Mouse (Mus musculus): Measurements from ENCODE around the gene Tec.

Gene Tec

DNA sequence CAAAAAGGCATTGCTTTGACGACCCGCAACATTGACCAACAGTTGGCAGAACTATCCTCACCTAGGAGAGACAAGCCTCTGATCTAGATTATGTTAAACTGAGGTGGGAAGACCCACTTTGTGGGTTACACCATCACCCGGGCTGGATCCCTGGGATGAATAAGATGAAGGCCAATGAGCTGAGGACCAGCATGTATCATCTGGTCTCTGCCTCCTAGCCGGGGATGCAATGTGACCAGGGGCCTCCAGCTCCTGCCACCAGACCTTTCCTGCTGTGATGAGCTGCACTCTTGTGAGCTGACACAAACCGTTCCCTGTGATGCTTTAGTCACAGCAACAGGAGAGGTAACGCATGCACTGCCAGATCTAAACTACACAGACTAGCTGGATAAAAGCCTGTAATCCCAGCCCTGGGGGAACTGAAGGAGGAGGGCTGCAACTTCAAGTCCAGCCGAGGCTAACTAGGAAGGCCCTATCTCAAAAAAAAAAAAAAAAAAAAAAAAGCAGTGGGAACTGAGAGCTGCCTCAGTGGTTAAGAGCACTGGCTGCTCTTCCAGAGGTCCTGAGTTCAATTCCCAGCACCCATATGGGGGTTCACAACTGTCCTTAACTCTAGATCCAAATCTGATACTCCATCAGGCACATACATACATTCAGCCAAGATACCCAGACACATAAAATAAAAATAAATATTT is 15.8 kb downstream of the Tec start:
- no peak for DNase-seq

DNA sequence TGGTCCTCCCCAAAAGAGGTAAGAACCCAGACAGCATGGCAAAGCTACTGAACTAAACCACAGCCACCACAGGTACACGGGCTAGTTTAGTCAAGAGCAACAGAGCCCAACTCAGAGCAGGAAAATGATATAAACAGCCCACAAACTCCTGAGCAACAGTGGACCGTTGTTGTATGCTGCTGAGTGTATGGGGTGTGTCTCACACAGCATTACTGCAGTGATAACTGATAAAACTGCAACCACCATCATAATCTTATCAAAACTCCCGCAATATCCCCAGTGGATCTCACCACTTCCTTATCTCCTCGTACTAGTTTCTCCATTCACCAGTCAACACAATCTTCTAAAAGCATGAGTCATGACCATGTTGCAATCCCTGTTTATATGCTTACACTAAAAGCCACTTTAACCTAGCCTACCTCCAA is 16.6 kb downstream of the Tec start:
- DNase-seq, result no peak

DNA sequence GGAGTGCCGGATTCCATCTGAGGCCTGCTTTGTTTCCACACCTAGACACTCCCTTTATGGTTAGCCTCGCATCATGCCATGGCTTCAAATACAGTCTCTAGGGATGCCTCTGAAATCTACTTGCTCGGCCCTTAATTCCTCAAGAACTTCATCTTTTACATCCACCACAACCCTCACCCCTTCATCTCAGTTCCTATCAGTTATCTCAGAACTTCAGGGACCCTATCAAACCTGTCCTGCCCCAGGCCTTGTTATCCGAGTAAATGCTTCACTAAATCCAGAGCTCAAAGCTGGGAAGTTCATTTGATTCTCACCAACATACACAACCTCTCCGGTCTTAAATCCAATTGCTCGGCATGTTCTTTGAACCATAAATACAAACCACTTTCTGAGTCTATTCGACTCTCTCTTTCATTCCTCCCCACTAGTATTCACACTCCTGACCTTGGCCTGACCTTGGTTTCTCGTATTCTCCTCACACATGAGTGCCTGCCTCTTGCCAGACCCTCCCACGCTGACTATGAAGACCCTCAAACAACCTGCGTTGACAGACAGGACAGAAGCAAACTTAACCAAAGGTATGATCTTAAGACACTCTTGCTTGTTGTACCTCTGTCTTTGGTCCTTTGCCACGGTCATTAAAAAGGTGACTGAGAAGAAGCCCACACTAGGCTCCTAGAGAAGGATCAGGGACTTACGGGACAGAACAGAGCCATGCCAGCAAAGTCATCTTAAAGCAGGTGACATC is 17.2 kb downstream of the Tec start:
- no peak for DNase-seq

DNA sequence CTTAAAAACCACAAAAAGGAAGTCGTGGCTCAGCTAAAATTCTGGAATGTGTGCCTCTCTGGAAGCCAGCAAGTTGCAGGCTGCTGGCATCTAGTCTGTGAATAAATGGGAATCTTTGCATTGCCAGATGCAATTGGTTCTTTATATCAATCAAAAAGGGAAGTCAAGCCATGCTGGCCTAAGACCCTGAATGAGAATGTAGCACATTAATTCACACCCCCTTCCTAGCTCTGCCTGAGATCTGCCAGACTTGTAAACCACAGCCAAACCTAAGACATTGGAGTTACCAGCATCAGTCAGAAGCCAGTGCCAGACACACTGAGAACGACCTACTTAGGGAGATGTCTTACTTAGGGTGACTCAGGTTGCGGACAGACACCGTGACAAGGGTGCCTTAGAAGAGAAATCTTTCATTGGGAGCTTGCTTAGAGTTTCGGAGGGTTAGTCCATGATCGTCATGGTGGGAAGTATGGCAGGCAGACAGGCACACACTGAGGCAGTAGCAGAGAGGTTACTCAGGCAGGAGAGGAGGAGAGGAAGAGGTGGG is 19.3 kb downstream of the Tec start:
- no peak for DNase-seq

DNA sequence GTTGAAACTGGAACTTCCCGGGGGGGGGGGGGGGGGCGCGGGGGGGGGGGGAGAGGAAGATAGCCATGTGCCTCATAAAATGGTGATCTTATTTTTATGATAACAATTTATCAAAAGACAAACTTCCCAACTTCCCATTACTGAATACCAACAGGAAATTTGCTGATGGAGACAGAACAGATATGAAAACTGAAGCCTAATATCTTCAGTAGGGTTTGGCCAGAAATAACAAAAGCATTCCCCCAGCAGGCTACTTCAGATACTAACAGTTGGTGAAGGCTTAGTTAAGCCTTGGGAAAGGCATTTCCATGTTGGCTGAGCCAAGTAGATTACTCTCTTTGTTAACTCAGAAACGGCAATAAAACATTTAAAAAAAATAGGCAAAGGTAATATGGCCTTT is 21.6 kb downstream of the Tec start:
- no peak for DNase-seq

DNA sequence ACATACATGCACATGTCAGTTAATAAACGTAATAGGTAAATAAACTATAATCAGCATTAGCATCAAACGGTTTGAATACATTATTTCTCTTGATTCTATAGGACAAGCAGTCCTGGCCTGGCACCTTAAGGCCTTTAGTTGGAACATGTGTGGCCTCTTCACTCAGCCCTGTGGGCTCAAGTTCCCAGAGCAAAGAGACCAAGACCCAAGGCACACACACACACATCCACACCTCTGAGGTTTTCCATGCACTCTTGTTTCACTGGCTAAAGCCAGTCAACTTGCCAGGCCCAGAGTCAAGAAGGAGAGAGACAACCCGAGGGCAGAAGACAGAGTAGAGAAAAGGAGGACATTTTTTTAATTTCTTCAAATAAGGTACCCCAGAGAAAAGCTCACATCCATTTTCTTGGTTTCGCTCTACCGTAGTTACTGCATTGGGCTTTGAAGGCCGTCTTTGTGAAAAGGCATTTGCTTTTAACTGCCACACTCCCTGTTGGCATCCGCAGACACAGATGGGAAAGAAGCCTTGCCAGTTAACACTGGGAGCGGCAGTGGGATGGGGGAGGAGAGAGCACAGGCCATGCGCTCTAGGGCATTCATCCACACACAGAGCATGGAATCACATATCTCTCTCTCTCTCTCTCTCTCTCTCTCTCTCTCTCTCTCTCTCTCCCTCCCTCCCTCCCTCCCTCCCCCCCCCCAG is 22.2 kb downstream of the Tec start:
- DNase-seq, result no peak

DNA sequence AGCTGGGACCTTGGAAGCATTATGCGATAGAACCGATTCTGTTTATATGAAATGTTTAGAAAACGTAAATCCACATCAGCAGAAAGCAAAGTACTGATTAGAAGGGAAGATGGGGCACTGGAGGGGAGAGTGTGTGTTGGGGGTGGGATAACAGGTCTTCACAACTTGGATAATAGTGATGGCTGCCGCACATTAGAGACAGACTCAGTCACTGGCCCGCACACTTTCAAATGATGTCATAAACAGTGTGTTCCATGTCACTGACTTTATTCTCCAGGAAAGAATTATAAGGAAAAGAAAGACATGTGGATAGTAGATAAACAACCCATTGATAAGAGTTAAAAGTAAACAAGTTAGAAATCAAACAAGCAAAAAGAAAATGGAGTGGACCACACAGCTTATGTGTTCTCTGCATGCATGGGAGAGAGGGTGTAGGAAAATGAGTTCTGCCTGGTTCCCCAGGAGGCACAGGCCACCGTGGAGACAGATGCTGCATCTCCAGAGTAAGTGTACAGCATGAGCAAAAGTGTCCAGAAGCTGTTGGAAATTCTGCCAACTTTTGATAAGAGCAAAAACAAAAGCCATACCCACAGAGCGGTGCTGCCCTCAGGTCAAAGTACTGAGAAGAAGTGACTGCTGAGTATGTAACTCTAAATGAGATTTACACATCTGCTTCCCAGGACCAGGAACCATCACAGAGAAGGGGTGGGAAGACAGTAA is 23.3 kb downstream of the Tec start:
- no peak for DNase-seq

DNA sequence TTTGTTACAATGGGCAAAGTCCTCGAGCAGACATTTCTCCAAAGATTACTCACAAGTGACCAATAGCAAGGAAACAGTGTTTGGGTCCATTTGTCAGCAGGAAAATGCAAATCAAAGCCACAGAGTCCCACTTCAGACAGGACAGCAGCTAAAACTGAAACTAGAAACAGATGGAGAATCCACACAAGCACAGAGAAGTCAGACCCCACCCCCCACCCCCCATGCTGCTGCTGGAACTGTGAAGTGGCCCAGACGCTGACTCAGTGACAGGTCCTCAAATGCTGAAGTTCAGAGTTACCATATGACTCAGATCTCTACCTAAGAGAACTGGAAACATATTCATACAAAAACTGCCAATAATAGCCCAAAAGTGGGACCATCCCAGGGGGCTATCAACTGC is 24.0 kb downstream of the Tec start:
- DNase-seq, result no peak

DNA sequence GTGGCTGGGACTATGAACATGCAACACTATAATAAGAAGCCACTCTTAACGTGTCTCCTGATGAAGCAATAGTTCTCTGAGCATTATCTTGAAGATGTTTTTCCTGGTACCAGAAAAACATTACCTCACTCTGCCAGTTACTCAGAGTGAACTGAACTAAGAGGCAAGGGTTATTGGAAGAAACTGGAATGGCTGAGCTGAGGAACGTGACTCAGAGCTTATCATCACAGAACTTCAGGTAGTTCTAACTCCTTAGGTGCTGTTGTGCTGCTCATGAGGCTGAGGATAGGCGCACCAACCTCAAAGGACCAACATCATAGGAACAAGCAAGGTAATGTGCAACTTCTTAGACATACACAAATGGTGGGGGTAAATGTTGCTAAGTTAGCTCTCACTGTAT is 28.6 kb downstream of the Tec start:
- DNase-seq, result no peak

DNA sequence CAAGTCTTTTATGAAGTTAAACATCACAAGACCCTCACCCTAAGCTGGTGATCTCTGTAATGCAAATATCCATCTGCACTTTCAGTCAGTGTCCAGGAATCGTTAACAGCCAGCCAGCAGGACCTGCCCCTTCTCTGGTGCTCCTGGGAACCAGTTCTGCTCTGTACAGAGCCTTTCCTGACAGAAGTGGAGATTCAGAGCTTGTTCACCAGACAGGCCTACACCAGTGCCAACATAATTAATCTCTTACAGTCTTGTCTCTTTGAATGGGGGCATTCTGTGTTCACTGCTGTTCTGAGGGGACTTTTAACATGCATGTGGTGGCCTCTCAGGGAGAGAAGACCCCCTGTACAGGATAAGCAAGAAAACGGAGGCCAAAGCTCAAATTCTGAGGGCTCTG is 29.3 kb downstream of the Tec start:
- DNase-seq, result no peak

DNA sequence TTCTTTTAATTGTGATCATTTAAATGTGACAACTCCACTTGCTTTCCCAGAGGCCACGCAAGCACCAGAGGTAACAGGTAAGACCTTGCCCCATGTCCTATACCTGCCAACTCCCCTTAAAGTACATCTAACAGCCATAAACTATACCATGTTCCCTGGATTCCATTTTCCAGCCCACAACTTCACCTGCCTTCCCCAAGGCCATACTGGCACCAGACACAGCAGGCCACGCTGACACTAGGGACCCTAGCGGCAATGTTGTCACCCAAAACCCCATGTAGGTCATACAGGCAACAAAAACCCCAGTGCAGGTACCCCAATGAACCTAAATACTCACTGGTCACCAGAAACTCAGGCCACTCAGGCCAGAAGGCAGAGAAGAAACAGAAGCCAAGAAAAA is 32.6 kb downstream of the Tec start:
- DNase-seq, result no peak

DNA sequence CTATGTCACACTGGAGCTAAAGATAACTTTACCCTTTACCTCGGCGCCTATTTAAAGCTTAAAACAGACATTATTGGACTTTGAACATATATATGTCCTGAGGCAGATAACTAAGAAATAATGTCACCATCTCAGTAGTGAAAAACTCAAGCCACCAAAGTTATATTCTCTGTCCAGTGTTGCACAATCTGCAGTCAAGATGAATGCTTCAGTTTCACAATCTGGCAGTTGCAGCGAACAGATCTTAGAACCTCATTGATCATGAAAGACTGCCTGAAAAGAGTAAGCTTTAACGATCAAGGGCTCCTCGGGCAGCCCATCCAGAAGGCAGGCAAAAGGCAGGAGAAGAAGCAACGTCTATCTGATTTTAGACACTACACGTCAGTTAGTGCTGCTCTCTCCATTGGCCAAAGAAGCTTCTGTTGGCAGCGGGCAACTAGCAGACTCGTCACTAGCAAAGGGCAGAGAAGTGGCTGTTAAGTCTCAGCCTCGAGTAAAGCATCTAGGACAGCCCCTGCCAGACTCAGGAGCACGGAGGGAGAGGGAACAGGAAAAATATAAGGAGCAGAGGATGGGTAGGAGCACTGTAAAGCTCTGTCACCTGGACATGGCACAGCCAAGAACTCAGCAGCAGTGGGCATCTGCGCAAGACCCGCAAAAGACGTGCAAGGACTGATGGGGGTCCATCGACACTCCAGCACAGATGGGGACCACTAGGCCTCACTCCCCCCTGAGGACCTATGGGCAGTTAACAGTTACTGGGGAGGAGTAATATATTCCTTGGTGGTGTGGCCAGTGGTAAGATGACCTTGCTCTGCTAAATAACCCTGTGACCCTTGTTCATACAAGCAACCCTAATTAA is 35.1 kb downstream of the Tec start:
- no peak for DNase-seq

DNA sequence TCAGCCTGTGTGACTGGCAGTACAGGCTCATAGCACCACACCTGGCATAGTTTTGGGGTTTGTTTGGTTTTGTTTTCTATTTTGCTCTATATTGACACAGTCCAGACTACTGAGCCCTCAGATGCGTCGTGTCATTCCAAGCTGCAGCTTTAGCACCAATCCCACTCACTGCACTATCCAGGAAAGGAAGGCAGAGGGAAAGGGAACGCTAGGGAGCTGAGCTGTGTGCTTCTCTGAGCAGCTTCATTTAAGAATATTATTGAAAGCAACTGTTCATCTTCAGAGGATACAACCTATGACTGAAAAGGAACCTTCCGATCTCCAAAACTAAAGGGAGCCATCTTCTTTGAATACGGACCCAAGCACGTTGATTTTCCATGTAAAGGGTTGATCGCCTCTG is 36.1 kb downstream of the Tec start:
- no peak for DNase-seq

DNA sequence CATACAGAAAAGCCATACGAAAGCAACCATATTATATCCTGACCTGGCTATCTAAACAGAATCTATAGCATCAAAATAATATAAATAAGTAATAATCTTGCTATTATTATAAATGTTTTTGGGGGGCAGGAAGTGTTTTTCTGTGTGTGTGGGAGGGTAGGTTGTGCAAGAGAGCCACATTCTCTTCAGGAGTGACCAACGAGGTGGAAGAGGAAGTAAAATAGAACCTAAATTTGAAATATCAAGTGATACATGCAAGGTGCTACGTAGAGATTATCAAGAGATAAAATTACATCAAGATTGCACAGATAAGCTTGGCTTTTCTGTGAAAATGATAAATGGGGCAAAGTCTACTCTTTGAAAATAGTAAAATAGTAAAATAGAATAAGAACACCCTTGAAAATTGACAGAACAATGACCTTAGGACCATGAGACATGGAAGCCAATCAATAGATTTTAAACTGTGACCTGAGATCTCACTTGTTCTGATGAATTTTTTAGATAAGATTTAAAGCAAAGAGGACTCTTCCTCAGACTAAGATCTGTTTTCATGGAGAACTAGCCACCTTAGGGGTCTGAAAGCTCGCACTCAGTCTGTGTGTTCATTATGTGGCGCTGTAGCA is 37.2 kb downstream of the Tec start:
- DNase-seq, result no peak

DNA sequence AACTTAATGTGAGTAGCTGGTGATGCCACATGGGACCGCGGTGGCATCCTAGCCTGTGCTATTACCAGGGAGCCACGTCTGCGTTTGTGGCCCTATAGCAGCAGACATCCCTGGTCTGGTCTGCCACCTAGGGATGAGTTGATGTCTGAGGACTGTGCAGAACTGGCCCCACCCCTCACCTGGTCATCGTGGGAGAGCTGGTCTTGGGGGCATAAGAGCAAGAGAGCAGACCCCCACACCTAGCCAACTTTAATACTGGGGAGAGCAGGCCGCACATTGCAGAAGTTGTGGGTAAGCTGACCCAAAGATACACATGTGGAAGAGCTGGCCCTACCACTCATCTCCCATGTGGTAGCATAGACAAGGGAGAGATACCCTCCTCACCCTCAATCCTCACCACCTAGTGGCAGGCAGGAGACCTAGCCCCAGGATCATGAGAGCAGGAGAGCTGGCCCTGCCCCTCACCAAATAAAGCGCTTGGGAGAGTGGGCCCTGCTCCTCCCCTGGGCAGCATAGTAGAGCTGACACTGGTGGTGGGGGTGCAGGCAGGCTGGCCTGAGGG is 38.7 kb downstream of the Tec start:
- DNase-seq, result no peak

DNA sequence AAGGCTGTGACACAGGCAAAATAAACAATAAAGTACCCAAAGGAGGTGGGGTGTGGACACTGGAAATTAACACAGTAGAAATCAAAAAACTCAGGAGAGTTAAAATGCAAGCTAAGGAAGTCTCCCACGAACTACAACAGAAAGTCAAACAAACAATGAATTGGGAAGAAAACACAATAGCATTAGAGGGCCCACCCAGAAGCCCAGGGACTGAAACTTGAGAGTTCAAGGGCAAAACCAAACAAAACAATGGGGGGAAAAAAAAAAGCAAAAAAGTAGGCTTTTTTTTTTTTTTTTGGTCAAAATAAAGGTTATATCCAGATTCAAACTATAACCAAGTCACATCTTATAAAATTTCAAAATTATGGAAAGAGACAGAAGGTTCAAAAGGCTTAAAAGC is 39.9 kb downstream of the Tec start:
- DNase-seq, result no peak

DNA sequence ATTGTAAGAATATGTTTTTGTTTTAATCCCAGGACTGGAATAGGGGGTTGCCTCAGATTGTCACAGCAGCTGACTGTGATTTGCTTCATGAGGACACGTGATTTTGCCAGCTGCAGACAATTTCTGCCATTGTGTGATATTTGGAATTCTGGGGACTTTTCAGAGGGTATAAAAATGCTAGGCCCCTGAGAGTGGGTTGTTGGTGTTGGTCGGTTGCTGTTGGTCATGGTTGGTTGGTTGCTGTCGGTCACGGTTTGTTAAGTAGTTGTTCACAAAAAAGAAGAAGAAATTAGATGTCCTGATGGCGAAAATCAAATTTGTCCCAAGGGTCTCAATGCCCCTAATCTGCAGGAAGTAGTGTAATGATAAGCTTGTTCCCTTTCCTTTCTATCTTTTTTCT is 40.8 kb downstream of the Tec start:
- DNase-seq, result no peak

DNA sequence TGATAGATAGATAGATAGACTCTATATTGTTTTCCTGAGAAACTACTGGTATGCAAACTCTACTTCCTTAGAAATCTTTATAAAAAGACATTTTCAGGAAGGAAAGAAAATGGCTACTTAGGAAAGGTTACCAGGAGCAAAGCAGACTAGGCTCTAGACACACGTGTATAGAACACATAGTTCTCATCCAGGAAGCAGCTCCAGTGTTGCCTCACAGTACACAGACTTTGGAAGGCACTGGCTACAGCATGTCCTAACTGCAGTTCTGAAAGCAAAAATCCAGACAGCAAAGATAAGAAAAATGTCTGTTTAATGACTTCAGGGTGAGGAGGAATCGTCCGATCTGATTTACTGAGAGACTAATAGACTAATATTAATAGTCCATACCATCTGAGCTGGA is 41.8 kb downstream of the Tec start:
- no peak for DNase-seq

DNA sequence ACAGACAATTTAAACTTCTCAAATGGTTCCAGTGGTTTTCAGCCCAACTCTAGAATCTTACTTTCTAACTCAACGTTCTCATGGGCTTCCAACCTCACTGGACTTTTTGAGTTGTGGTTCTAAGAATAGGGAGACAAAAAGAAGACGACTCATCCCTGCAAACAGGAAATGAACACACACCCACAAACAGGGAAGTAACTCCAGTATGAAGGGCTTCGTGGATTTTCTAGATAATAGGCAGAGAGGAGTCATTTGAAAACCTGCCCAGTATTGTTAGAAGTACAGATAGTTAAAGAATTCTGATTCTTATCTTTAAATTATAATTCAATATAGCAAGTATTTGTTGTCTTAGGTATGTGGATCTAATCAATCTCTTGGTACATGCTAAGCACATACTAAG is 47.6 kb downstream of the Tec start:
- no peak for DNase-seq

DNA sequence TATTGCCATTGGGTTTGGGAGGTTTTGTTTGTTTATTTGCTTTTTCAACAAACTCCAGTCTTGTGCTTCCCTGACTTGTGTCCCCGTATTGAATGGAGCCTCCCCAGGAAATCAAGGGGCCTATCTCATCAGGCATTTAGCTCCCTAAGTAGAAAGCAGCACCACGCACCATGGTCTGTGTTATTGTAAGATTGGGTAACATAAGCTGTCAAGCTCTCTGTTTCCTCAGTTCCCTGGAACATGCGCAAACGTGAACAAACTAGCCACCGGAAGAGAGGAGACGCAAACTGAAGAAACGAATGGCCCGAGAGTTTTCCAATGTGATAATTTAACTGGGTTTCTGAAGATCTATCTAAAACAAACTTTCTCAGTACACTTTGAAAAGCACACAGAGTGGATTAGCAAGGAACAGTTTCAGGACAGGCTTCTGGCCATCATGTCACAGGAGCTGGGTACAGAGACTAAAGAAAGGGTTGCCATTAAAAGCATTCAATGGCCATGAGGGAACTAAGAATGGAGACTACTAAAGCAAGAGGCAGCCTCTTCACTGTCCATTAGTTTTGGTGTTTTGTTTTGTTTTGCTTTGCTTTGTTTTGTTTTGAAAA is 48.1 kb downstream of the Tec start:
- no peak for DNase-seq
